Mouse (Mus musculus) bone marrow macrophage, adult 2 months (primary cell): ENCODE results near the gene Fndc10.

Experiments
- CTCF ChIP-seq: IDR thresholded peaks from 2 replicates; pipeline ENCODE4 v1.5.1; 2012; ENCODE audit warnings: low read depth, mild to moderate bottlenecking, low read length, moderate library complexity
- POLR2A ChIP-seq: IDR thresholded peaks from 2 replicates; pipeline ENCODE4 v1.6.1; 2012; ENCODE audit warnings: mild to moderate bottlenecking, low read depth, low read length, borderline replicate concordance

GRCm38 (mm10) chr4:155738262-155738661 is 44.1 kb downstream of the Fndc10 start:
- no peak for TF ChIP-seq POLR2A
- TF ChIP-seq CTCF: no peak
